Mouse (Mus musculus) Patski (cell line): ENCODE measurements around the gene Fcrla. TPM values are rescaled to one million over a fixed set of nuclear protein-coding genes. Genes with fewer than 3 reads are reported as not detected.

Source experiments
- ATAC-seq: fragments of 100-300 bp; one replicate; pipeline ENCODE4 v1.8.0; 2021
- CTCF ChIA-PET: fragments of 350-600 bp; sonication (Branson Sonifier 250); formaldehyde crosslinking; loops from one replicate; lab custom pipeline; 2022; ENCODE audit warnings: inconsistent platforms; lab: Charles Lee
- POLR2A ChIA-PET: fragments of 350-600 bp; sonication (Branson Sonifier 250); formaldehyde crosslinking; loops from one replicate; lab custom pipeline; 2022; ENCODE audit warnings: antibody characterized with exemption, inconsistent platforms; lab: Charles Lee
- DNase-seq: peaks from one replicate; pipeline ENCODE4 v3.0.0-alpha.2; 2011; ENCODE audit warnings: low read depth, low spot score
- H3K27me3 ChIP-seq: fragments of 371-371 bp; one replicate; pipeline ENCODE4 v1.5.1; 2021
- CTCF ChIP-seq: fragments of 100-300 bp; IDR thresholded peaks from one replicate; pipeline ENCODE4 v1.5.1; 2021
- in situ Hi-C: fragments of 300-500 bp; cut with MboI; formaldehyde crosslinking; loops from 3 replicates; pipeline ENCODE4 v1.11.1; 2018; ENCODE audit warnings: low pct_unique_long_range_greater_than_20kb, mixed read lengths
- polyA plus RNA-seq: library from polyadenylated mRNA; unstranded; gene quantifications from one replicate; pipeline ENCODE4 v1.2.3, GENCODE M21; 2021

Fcrla gene
- polyA plus RNA-seq, 1 experiment from 2014 or later = not detected

- ChIA-PET CTCF (no interaction called here), POLR2A (no interaction called here)
- ATAC-seq (no peak), DNase-seq (no peak)
- no peak for TF ChIP-seq CTCF
- in situ Hi-C loops = no loop called here
- H3K27me3 ChIP-seq = no peaks in the 10 kb centered on the region
These were observed 4.7 kb upstream of the Fcrla start for GRCm38 (mm10) chr1:170932043-170932442.

GRCm38 (mm10) chr1:170929245-170929644 is 1.9 kb upstream of the Fcrla start:
- no peaks in the 10 kb centered on the region for H3K27me3 ChIP-seq
- DNase-seq = no peak
- POLR2A ChIA-PET = no interaction called here
- CTCF ChIA-PET = interaction anchor here (1.0 kb wide), 1 partner anchor 38 kb away, joined by 3 read pairs; no protein-coding TSS in a partner anchor
- no peak for TF ChIP-seq CTCF
- ATAC-seq = no peak
- in situ Hi-C loops = no loop called here

GRCm38 (mm10) chr1:170928467-170928866 is 1.1 kb upstream of the Fcrla start:
- CTCF ChIA-PET = no interaction called here
- no peak for DNase-seq
- no peak for TF ChIP-seq CTCF
- POLR2A ChIA-PET = no interaction called here
- no peak for ATAC-seq
- no peaks in the 10 kb centered on the region for H3K27me3 ChIP-seq
- in situ Hi-C loops = no loop called here

DNA sequence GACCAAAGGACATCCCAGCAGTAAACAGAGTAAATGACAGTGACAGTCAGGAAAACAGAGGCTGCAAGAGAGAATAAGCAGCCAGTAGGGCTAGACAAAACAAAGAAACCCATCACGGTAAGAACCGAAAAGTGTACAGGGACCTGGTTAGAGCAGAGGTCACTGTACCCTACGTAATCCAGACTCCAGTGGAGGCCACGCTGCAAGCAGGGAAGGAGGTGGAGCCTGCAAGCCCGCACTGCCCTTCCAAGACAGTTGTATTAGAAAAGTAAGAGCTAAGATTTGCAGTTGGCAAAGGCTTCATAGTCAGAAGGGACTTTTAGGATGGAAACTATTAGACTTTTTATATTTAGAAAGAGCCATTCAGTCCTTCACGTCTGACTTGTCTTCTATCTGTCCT is 442 bp downstream of the Fcrla start:
- ChIA-PET POLR2A (no interaction called here), CTCF (interaction anchor here (0.8 to 1.3 kb wide), 2 partner anchors 12 to 25 kb away, joined by 4 read pairs; no protein-coding TSS in a partner anchor)
- H3K27me3 ChIP-seq = no peaks in the 10 kb centered on the region
- DNase-seq (no peak), ATAC-seq (no peak)
- in situ Hi-C loops = no loop called here
- TF ChIP-seq CTCF = no peak

DNA sequence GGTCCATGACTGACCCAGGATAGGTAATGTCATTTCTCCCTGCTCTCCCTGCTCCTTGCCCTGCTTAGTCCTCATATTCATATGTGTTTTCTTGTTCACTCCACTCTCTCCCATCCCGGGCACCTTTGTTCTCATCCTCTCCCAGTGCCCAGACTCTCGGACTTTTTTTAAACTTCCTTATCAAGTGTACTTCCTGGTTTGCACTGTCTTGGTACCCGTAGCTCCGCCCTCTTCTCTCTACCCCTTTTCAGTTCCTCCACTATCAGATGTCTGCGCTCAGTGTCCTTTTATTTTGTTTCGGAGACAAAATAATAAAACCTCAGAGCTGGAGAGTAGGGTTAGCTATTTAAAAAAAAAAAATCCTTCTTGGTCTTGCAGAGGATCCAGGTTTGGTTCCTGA is 2.9 kb downstream of the Fcrla start:
- DNase-seq (no peak), ATAC-seq (no peak)
- no peak for TF ChIP-seq CTCF
- ChIA-PET POLR2A (no interaction called here), CTCF (interaction anchor here (1.2 kb wide), 1 partner anchor 15 kb away, joined by 4 read pairs; no protein-coding TSS in a partner anchor)
- in situ Hi-C loops = no loop called here
- peaks cover 6% of the 10 kb centered on the region for H3K27me3 ChIP-seq

DNA sequence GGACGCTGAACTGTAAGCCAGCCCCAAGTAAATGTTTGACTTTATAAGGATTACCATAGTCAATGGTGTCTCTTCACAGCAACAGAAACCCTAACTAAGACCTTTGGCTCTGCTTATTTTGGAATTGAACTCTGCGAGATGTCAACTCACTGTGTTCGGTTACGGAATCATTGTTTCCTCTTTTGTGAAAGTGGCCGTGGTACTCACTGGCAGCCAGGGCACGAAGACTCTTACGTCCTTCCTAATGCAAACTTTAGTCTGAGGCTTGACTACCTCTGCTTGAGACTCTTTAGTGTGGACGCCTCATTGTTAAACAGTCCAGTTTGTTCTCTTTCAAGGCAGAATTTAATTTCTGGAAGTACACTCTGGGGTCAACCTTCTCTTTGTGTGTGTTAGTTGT is 8.1 kb downstream of the Fcrla start:
- in situ Hi-C loops = no loop called here
- DNase-seq (no peak), ATAC-seq (no peak)
- ChIA-PET POLR2A (no interaction called here), CTCF (interaction anchor here (1.0 kb wide), 1 partner anchor 15 kb away, joined by 3 read pairs; no protein-coding TSS in a partner anchor)
- TF ChIP-seq CTCF = no peak
- H3K27me3 ChIP-seq = peaks cover 6% of the 10 kb centered on the region

- CTCF ChIA-PET = no interaction called here
- POLR2A ChIA-PET = no interaction called here
- in situ Hi-C loops = no loop called here
- H3K27me3 ChIP-seq = peaks cover 2% of the 10 kb centered on the region
- DNase-seq (no peak), ATAC-seq (no peak)
- TF ChIP-seq CTCF = no peak
These were observed 11.7 kb downstream of the Fcrla start for GRCm38 (mm10) chr1:170915657-170916056.

GRCm38 (mm10) chr1:170912891-170913615 is 14.3 kb downstream of the Fcrla start, which contains the start of gene Fcrlb:
Gene Fcrlb, minus strand, starts transcription at chr1:170912941.
- peak; percentile 41 for DNase-seq
- POLR2A ChIA-PET = no interaction called here
- CTCF ChIA-PET = interaction anchor here (1.0 to 1.9 kb wide), 2 partner anchors 11 to 18 kb away, joined by 5 to 7 read pairs; no protein-coding TSS in a partner anchor
- no peak for TF ChIP-seq CTCF
- ATAC-seq = peak; percentile 41
- H3K27me3 ChIP-seq = no peaks in the 10 kb centered on the region
- in situ Hi-C loops = no loop called here

DNA sequence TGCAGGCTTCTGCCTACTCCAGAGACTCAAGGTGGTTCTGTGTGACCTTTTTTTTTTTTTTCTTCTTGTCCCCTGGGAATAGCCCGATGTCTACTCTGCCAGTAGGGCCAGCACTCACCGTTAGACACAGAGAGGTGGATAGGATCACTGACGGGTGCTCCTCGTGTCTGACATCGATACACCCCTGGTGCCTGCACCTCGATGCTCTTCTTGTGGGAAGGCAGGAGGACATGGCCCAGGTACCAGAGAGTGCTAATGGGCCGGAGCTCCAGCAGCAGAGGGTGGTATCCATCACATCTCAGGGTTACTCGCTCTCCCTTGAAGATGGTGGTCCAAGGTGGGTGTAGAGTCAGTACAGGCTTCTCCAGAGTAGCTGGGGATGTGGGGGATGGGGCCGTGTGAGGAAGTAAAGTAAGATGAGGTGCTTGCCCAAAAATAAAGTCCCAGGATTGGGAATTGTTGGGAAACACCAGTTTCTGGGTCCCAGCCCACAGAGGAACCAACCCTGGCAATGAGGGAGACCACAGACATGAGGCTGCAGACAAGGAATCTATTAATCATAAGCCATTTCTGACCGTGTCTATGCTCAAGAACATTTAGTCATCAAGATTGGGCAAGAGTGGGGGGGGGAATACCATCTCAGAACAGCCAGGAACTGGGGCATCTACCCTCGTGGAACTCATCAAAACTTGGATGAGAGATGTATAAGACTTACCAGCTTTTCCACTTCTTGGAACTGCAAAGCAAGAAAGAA is 15.3 kb downstream of the Fcrla start:
- in situ Hi-C loops = no loop called here
- ChIA-PET CTCF (interaction anchor here (1.2 to 1.9 kb wide), 2 partner anchors 10 to 17 kb away, joined by 3 to 5 read pairs; no protein-coding TSS in a partner anchor), POLR2A (no interaction called here)
- DNase-seq (peak; percentile 67), ATAC-seq (peak; percentile 75)
- no peak for TF ChIP-seq CTCF
- H3K27me3 ChIP-seq = no peaks in the 10 kb centered on the region

DNA sequence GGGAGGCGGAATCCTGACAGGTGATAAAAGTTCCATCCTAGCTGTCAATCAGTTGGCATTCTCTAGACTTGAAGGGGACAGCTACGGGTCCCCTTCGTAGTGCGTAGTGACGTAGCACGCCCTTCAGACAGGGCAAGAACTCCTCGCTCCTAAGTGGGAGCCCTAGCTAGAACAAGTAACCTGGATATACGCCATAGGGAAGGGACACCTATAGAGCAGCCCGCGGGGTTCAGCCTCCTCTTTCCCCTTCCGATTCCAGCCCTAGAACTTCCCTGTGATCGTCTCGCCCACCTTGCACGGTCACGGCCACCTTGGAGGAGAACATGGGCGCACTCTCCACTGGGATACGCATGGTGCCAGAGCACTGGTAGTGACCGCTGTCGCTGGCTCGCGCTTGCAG is 19.0 kb downstream of the Fcrla start:
- no peaks in the 10 kb centered on the region for H3K27me3 ChIP-seq
- CTCF ChIA-PET = interaction anchor here (1.2 to 1.5 kb wide), 2 partner anchors 9 to 13 kb away, joined by 3 to 5 read pairs; no protein-coding TSS in a partner anchor
- TF ChIP-seq CTCF = no peak
- ATAC-seq = no peak
- in situ Hi-C loops = loop anchor here (5.0 kb wide), 1 partner anchor 74 kb away; no protein-coding TSS in a partner anchor
- POLR2A ChIA-PET = no interaction called here
- no peak for DNase-seq
